Mouse (Mus musculus) layer of hippocampus, adult 2 months (tissue): ENCODE data around the gene Tesc. TPM values are rescaled to one million over a fixed set of nuclear protein-coding genes. Genes with fewer than 3 reads are reported as not detected.

Source experiments
- DNase-seq, 2 experiments: peaks; one replicate each; pipeline ENCODE4 v3.0.0; 2022; ENCODE audit warnings: low spot score in 2 of 2
- H3K27ac ChIP-seq: fragments of 200-600 bp; 2 replicates; pipeline ENCODE4 v1.8.1; 2022
- H3K4me3 ChIP-seq: fragments of 200-600 bp; 2 replicates; pipeline ENCODE4 v1.8.1; 2022; ENCODE audit warnings: mild to moderate bottlenecking
- CTCF ChIP-seq: fragments of 200-600 bp; conservative IDR thresholded peaks from 2 replicates; pipeline ENCODE4 v1.8.1; 2022; ENCODE audit warnings: antibody characterized with exemption, mild to moderate bottlenecking, moderate library complexity
- total RNA-seq, 2 experiments: library from RNA; stranded (reverse); gene quantifications; 2 replicates each; pipeline ENCODE4 v1.2.3; 2021

Gene Tesc
- total RNA-seq, 2 experiments from 2014 or later, result 88.0 to 91.2 TPM

DNA sequence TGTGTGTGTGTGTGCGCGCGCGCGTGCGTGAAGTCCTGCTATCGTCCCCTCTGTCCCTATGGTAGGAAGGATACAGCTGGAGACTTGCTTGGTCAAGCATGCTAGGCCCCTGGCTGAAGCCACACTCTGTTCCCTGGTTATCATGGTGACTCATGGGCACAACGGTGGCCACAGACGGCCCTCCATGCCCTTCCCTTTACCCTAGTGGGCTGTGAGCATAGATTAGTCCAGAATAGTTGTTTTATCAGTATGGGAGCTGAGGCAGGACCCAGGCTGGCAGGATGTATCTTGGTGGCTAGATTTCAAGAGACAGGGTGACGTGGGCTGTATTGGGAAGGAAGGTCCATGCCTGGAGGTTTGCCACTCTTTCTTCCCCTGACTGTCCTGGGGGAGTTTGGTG is 31.3 kb downstream of the Tesc start:
- H3K27ac ChIP-seq, result no peak overlapping the region
- DNase-seq, result no peak
- no peak for TF ChIP-seq CTCF
- no peak overlapping the region for H3K4me3 ChIP-seq

DNA sequence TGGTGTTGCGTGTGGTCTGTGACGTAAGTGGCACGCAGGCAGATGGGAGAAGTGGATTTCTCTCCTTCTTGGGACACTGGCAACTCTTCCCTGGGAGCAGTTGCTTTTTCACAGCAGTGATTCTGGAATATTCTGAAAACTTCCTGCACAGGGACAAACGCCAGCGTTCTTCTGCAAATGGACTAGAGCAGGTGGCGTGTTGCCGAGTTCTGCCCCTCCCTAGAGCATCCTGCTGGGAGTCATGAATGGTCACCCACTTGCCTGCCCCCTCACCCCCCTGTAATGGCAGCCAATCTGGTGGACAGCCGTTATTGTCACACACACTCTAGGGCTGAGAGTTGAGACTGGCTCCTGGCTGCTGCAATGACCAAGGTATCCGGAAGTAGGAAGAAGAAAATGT is 32.1 kb downstream of the Tesc start:
- no peak overlapping the region for H3K4me3 ChIP-seq
- no peak for DNase-seq
- H3K27ac ChIP-seq, result no peak overlapping the region
- no peak for TF ChIP-seq CTCF

DNA sequence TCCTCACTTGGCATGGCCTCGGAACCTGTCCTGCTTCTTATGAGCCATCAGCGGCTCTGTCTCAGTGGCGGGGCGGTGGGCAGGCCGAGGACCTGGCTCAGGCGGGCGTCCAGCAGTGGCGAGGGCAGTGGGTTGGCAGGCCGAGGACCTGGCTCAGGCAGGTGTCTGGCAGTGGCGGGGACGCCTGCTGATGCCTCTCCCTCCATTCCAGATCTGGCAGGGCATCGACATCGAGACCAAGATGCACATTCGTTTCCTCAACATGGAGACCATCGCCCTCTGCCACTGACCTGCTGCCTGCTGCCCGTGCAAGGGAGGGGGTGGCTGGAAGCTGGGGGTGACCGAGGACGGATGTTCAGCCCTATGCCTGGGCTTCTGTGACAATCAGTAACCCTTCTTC is 33.8 kb downstream of the Tesc start:
- Histone ChIP-seq H3K27ac (no peak overlapping the region), H3K4me3 (no peak overlapping the region)
- TF ChIP-seq CTCF, result no peak
- DNase-seq, result no peak

DNA sequence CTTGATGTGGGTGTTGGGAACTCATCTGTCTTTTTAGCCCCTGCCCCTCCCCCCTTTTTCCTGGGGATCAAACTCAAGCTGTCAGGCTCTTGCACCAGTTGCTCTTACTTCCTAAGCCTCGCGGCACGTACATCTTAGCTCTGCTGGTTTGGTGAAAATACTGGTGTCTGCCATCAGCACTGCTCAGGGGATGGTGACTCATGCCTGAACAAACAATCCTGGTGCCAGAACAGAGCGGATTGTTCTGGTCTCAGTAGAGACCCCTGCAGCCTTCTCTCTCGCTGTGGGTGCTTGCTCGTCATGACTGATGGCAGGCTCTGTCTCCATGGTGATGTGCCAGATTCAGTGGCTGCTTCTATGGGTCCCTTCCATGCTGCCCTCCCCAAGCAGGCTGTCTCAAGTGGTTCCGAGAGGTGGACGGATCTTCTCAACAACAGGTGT is 35.7 kb downstream of the Tesc start:
- DNase-seq, result peak in 1 of 2 experiments; percentile 67
- Histone ChIP-seq H3K4me3 (no peak overlapping the region), H3K27ac (peak overlapping the region; percentile 88)
- TF ChIP-seq CTCF, result no peak

DNA sequence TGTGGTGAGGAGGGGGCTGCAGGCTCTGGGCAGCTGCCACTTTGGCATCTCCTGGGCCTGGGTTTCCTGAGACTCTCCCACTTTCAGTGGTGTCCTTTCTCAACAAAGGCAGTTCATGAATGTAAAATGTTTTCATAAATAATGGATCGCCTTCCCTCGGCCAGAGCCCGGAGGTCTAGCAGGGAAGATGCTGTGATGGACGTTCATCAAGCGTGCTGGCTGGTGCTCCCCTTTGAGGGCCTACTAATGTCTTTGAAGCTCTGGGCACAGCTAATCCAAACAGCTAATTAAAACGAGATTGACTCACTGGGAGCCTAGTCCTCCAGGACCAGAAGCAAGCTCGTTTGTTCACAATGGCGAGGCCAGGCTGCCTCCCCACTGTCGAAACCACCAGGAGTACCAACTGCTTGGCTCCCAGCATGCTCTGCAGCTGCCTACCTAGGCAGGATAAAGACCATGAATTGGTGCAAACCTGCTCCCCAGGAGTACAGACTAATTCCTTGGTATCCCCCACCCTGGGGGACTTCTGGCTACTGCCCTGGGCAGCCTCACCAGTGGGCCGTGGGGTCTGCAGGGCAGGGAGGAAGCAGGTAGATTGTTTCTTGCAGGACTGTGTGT is 36.9 kb downstream of the Tesc start:
- peak overlapping the region; percentile 88 for H3K27ac ChIP-seq
- TF ChIP-seq CTCF, result no peak
- DNase-seq, result no peak
- no peak overlapping the region for H3K4me3 ChIP-seq

DNA sequence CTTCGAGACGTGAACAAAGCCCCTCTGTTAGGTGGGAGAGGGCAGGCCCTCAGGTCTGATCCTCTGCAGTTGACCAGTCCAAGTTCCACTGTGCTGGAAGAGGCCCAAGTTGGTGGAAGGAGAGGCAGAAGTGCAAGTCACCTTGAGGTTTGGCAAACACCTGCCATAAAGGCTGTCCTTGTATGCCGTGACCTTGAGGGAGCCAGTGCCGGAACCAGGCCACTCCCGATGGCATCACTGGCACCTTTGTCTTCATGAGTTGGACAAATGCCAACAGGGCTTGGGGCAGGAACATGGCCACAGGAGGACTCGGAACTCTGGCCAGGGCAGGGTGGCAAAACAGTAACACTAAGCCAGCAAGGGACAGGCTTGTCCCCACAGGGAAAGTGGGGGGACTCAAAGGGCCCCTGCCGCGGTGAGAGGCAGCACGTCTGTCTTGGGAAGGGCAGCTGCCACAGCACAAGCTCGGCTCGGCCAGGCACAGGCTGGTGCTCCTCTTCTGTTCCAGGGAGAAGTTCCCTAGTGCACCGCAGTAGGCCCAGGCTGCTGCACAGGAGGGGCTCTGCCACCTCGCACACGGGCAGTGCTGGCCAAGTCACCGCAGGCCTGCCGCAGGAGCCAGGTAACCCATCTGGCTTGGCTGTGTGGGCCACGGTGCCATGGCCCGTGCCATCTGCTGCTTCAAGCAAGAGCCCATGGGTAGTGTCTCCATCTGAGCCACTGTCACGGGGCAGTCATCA is 38.1 kb downstream of the Tesc start:
- Histone ChIP-seq H3K27ac (peak overlapping the region; percentile 63), H3K4me3 (no peak overlapping the region)
- TF ChIP-seq CTCF, result no peak
- no peak for DNase-seq

DNA sequence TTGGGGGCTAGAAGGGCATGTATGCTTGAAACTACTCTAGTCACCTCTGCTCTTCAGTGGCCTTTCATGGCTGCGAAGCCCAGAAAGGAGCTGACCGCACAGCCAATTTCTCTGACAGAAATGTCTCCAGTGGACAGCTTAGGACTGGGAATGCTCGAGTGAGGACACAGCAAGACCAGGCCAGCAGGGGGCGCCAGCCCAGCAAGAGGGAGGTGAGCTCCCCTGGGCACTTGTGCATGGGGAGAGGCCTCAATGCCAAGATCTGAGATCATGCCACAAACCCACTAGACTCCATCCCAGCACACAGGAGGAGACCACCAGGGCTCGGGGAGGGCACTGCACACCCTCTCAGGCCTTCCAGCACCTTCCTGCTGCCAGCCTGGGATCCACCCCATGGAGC is 39.3 kb downstream of the Tesc start:
- peak overlapping the region; percentile 63 for H3K27ac ChIP-seq
- DNase-seq, result peak in 1 of 2 experiments; percentile 80
- no peak overlapping the region for H3K4me3 ChIP-seq
- peak; percentile 89 for TF ChIP-seq CTCF

DNA sequence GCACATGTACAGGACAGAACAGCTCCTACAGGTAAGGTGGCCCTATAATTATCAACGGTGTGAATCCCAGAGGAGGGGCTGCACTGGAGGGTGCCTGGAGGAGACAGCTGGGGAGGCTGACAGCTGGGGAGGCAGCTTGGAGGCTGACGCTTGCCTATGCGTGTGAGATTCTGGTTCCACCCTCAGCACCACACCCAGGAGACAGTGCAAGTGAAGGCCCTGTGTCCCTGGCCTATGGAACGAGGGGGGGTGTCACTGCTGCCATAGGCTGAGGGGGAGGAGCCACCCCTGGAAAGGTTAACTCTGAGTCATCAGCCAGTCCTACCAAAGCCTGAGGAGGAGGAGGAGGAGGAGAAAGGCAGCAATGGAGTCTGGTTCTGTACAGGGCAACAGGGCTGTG is 40.0 kb downstream of the Tesc start:
- TF ChIP-seq CTCF, result no peak
- DNase-seq, result no peak
- Histone ChIP-seq H3K4me3 (no peak overlapping the region), H3K27ac (peak overlapping the region; percentile 61)

DNA sequence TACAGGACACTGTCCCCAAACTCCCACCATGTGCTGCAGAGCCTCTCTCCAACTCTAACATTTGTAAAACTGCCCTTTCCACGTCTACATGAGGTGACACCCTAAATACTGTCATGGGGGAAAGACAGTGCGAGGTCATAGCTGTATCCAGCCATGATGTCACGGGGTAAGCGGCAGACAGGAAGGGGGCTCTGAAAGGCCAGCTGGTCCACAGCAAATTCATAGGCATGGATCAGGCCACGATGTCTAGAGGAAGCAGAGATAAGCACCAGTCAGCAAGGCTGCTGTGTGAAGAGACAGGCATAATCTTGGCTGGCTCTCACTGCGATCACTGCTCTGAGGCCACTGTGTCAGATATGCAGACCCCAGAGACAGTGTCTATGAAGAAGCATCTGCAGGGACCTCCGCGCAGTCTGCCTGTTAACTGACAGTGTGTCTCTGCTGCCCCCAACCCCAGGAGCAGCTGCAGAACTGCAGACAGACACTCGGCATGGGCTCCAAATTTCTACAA is 40.5 kb downstream of the Tesc start:
- Histone ChIP-seq H3K27ac (peak overlapping the region; percentile 61; the same call in 1 of the 2 replicates), H3K4me3 (no peak overlapping the region)
- DNase-seq, result no peak
- no peak for TF ChIP-seq CTCF

DNA sequence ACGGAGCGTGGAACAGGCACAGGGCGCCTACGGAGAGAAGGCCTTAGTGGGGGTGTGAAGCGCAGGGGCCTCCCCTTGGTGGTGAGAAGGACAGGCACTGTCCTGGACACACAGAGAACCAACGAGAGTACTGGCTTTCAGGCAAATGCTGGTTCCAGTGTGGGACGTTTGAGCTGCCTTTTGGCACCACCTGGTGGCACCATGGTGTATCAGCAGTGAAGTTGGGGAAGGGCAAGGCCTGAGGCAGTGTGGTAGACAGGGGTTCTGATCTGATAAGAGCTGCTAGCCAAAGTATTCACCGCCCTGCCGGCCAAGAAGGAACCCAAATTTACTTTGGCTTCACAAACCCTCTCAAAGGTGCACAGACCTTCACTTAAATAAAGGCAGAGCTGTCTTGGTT is 41.8 kb downstream of the Tesc start:
- Histone ChIP-seq H3K4me3 (no peak overlapping the region), H3K27ac (peak overlapping the region; percentile 57)
- DNase-seq, result peak; percentile 82 to 83
- peak; percentile 97 for TF ChIP-seq CTCF

DNA sequence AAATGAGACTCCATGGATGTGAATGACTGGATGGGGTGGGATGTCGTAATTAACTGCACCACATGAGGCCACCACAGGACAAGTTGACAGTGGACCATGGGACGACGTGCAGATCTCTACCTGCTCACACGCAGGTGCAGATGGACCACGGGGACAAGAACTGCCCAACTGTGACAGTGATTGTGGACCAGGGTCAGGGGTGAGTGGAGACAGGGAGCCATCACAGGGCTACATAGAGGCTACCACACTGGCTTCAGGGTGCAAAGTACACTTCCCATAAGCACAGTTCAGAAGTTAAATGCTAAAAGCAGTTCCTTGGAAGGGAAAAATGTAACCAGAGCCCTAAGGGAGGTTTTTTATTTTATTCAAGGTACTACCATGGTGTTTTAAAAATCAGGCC is 44.2 kb downstream of the Tesc start:
- DNase-seq, result no peak
- Histone ChIP-seq H3K4me3 (no peak overlapping the region), H3K27ac (no peak overlapping the region)
- TF ChIP-seq CTCF, result no peak

DNA sequence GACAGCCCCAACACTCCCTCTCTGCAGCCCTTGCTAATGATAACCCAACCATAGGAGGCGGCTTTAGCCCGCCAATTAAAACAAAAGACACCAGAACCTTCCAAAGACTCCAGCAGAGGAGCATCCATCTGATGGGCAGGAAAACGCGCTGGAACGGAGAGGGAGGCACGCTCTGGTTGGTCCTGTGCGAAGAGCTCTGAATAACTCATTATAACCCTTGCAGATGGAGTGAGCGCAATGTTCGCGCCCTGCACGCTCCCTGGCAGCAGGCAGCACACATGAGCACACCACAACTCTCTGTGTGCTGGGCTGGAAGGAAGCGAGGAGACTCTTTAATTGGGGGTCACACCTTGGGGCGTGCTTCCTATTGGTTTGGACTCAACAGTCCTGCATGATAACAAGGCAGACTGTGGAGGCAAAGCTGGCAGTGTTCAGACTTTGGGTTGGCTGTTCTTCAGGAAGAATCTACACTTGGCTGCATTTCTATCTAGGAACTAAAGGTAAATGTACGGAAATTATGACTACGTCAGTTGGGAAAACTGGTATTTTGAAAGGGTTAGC is 45.8 kb downstream of the Tesc start:
- no peak for DNase-seq
- H3K27ac ChIP-seq, result peak overlapping the region; percentile 48; the same call in 1 of the 2 replicates

More for the DNA sequence above, 45.8 kb downstream of the Tesc start:
- no peak for TF ChIP-seq CTCF
- H3K4me3 ChIP-seq, result no peak overlapping the region
